In genomic region chr11:32267188-32267884, GRCm38 (mm10) we compare ENCODE assay signal across 8 mouse cellular contexts. TPM values are rescaled to one million over a fixed set of nuclear protein-coding genes. Genes with fewer than 3 reads are reported as not detected.
DNase-seq lines count a peak whose midpoint lies in the region; ATAC-seq and TF ChIP-seq lines count a peak whose summit lies in the region.

Gene Nprl3 (minus strand): TSS chr11:32267707.

- no peaks in the 10 kb centered on the region; the same call in 1 of the 2 replicates for H3K36me3 ChIP-seq in embryonic facial prominence, embryonic 15.5 days
- no peaks in the 10 kb centered on the region for H3K36me3 ChIP-seq in kidney, embryonic 14.5 days (ENCODE audit: control insufficient read depth, insufficient read depth, low read length)
- H3K36me3 ChIP-seq in limb, embryonic 15.5 days = peaks cover 5% of the 10 kb centered on the region

- peak; percentile 93; the same call in 1 of the 2 replicates for TF ChIP-seq POLR2A in bone marrow, adult 2 months (IDR thresholded peaks at IDR 0.05; ENCODE audit: borderline replicate concordance, control insufficient read depth, low read depth, low read length)

- WGBS in bone marrow, adult 2 months = under 1% methylated on average over 54 of the region's 54 CpGs
- WGBS in embryonic facial prominence, embryonic 15.5 days = under 1% methylated on average over 54 of the region's 54 CpGs
- under 1% methylated on average over 54 of the region's 54 CpGs for WGBS in kidney, embryonic 14.5 days
- under 1% methylated on average over 54 of the region's 54 CpGs for WGBS in limb, embryonic 15.5 days

- no peaks in the 10 kb centered on the region for H3K27me3 ChIP-seq in embryonic facial prominence, embryonic 15.5 days
- H3K27me3 ChIP-seq in kidney, embryonic 14.5 days (ENCODE audit: control insufficient read depth, insufficient read depth, low read length) = 0 out of 2 replicates have a peak, but pooled peaks cover 2% of the 10 kb centered on the region
- H3K27me3 ChIP-seq in limb, embryonic 15.5 days = no peaks in the 10 kb centered on the region

- no peaks in the 10 kb centered on the region for H3K9me3 ChIP-seq in embryonic facial prominence, embryonic 15.5 days (replicated peaks)
- no peaks in the 10 kb centered on the region for H3K9me3 ChIP-seq in kidney, embryonic 14.5 days (ENCODE audit: control insufficient read depth, low read length)
- no peaks in the 10 kb centered on the region for H3K9me3 ChIP-seq in limb, embryonic 15.5 days

- peaks cover 3% of the 10 kb centered on the region for H3K4me1 ChIP-seq in bone marrow, adult 2 months (ENCODE audit: control insufficient read depth, insufficient read depth, low read length)
- peaks cover 5% of the 10 kb centered on the region for H3K4me1 ChIP-seq in embryonic facial prominence, embryonic 15.5 days
- 0 out of 2 replicates have a peak, but pooled peaks cover 7% of the 10 kb centered on the region for H3K4me1 ChIP-seq in kidney, embryonic 14.5 days (ENCODE audit: control insufficient read depth, insufficient read depth, low read length)
- peaks cover 15% of the 10 kb centered on the region for H3K4me1 ChIP-seq in limb, embryonic 15.5 days

- peak; percentile 91 for DNase-seq in 3T3-L1 (ENCODE audit: low read depth, low spot score)
- peak; percentile 95 to 96 for DNase-seq in heart, adult 9 months (ENCODE audit: low spot score in 2 of 2)
- DNase-seq in monocyte, adult 2 months (ENCODE audit: low read depth in 1 of 2, low spot score in 2 of 2) = peak; percentile 84 to 89
- DNase-seq in spleen, postnatal 36 days (ENCODE audit: low spot score in 2 of 2) = peak; percentile 95 to 96

- TF ChIP-seq CTCF in bone marrow, adult 2 months (IDR thresholded peaks at IDR 0.05; ENCODE audit: control insufficient read depth, insufficient read depth, low read length) = no peak

- peak; percentile 98 for ATAC-seq in embryonic facial prominence, embryonic 15.5 days (ENCODE audit: insufficient number of reproducible peaks, low FRiP score, low TSS enrichment, low read depth)
- peak; percentile 99 for ATAC-seq in kidney, embryonic 14.5 days (ENCODE audit: low FRiP score, low TSS enrichment)
- ATAC-seq in limb, embryonic 15.5 days (ENCODE audit: insufficient number of reproducible peaks, low FRiP score, low TSS enrichment, low read depth) = peak; percentile 97

- peak within 1 kb of the TSS; percentile 92 for H3K9ac ChIP-seq in embryonic facial prominence, embryonic 15.5 days
- peak within 1 kb of the TSS; percentile 81 for H3K9ac ChIP-seq in kidney, embryonic 14.5 days (ENCODE audit: low read depth, low read length)
- H3K9ac ChIP-seq in limb, embryonic 15.5 days = peak within 1 kb of the TSS; percentile 95

- peak within 1 kb of the TSS; percentile 54 for H3K4me2 ChIP-seq in embryonic facial prominence, embryonic 15.5 days (replicated peaks)
- H3K4me2 ChIP-seq in kidney, embryonic 14.5 days (replicated peaks; ENCODE audit: low read depth, low read length) = peak within 1 kb of the TSS; percentile 62
- H3K4me2 ChIP-seq in limb, embryonic 15.5 days = peak within 1 kb of the TSS; percentile 56

- peak within 1 kb of the TSS; percentile 94 for H3K4me3 ChIP-seq in bone marrow, adult 2 months (replicated peaks; ENCODE audit: control insufficient read depth, low read depth, low read length)
- H3K4me3 ChIP-seq in embryonic facial prominence, embryonic 15.5 days (replicated peaks) = peak within 1 kb of the TSS; percentile 85
- peak within 1 kb of the TSS; percentile 61 for H3K4me3 ChIP-seq in kidney, embryonic 14.5 days (ENCODE audit: low read length)
- H3K4me3 ChIP-seq in limb, embryonic 15.5 days = peak within 1 kb of the TSS; percentile 82

- peak within 1 kb of the TSS; percentile 96 for H3K27ac ChIP-seq in bone marrow, adult 2 months (ENCODE audit: control insufficient read depth, insufficient read depth, low read depth, low read length, poor library complexity)
- peak within 1 kb of the TSS; percentile 94 for H3K27ac ChIP-seq in embryonic facial prominence, embryonic 15.5 days (replicated peaks)
- peak within 1 kb of the TSS; percentile 84 for H3K27ac ChIP-seq in kidney, embryonic 14.5 days (ENCODE audit: low read depth, low read length)
- H3K27ac ChIP-seq in limb, embryonic 15.5 days = peak within 1 kb of the TSS; percentile 95

RNA-seq across cellular contexts. Expression of gene Nprl3, which starts in this region (rescaled TPM):
- 69.5 and 75.3 TPM in 2 replicates for polyA plus RNA-seq in bone marrow, adult 2 months (2011; ENCODE audit: insufficient read depth, insufficient read length, low replicate concordance, missing spikeins)
- 41.2 and 44.0 TPM in 2 replicates for polyA plus RNA-seq in embryonic facial prominence, embryonic 15.5 days (2015; fragmentation: Nextera tagmentation; extraction: Ambion mirVana)
- 27.5 and 45.5 TPM in 2 replicates for polyA plus RNA-seq in kidney, embryonic 14.5 days (2014; fragmentation: Nextera tagmentation; extraction: Ambion mirVana)
- 34.7 and 41.8 TPM in 2 replicates for polyA plus RNA-seq in limb, embryonic 15.5 days (2015; fragmentation: Nextera tagmentation; extraction: Ambion mirVana)

Comparison
In these comparisons a context has a peak if more than half of its experiments do, and no peak if none do; other contexts are left out.
1. Peak in every context shown above with its lines: DNase-seq, ATAC-seq, H3K4me3 ChIP-seq and H3K27ac ChIP-seq.